8 mouse cellular contexts compared by ENCODE assay signal in genomic region chr1:97833466-97834353, GRCm38 (mm10).
DNase-seq lines count a peak whose midpoint lies in the region; ATAC-seq lines count a peak whose summit lies in the region.

No protein-coding gene starts in this region.

- ATAC-seq in neural tube, embryonic 13.5 days (ENCODE audit: low read depth), result 0 out of 2 replicates have a peak, but pooled peaks have one; percentile 56

- 0 out of 2 replicates have a peak overlapping the region, but pooled peaks have one; percentile 15 for H3K27ac ChIP-seq in neural tube, embryonic 13.5 days (replicated peaks)

- H3K9ac ChIP-seq in neural tube, embryonic 13.5 days, result no peak overlapping the region

- intact Hi-C loops in heart, postnatal 36 days (cut with DNase I), result no loop called here

- H3K9me3 ChIP-seq in neural tube, embryonic 13.5 days, result no peaks in the 10 kb centered on the region

- no peak overlapping the region for H3K4me2 ChIP-seq in neural tube, embryonic 13.5 days

- 65% methylated on average over 5 of the region's 5 CpGs for WGBS in neural tube, embryonic 13.5 days

- peaks cover 14% of the 10 kb centered on the region for H3K36me3 ChIP-seq in neural tube, embryonic 13.5 days

- H3K4me1 ChIP-seq in neural tube, embryonic 13.5 days (replicated peaks), result peaks cover 7% of the 10 kb centered on the region; the same call in 1 of the 2 replicates

- H3K27me3 ChIP-seq in neural tube, embryonic 13.5 days, result no peaks in the 10 kb centered on the region

- H3K4me3 ChIP-seq in neural tube, embryonic 13.5 days, result no peak overlapping the region

- peak; percentile 6 to 7 for DNase-seq in cerebellum, adult 18-20 months
- no peak for DNase-seq in cerebellum, adult 11 months
- DNase-seq in neural tube, embryonic 10.5 days (ENCODE audit: extremely low spot score, low spot score), result no peak
- DNase-seq in heart, postnatal 36 days, result peak; percentile 47 to 62
- peak; percentile 43 for DNase-seq in lung, postnatal 25 days (ENCODE audit: low spot score)
- DNase-seq in adipocyte (ENCODE audit: low spot score), result no peak
- no peak for DNase-seq in spleen, postnatal 14 days (ENCODE audit: low spot score in 2 of 2)

Comparison
In these comparisons a context has a peak if more than half of its experiments do, and no peak if none do; other contexts are left out.
1. DNase-seq: peak in cerebellum, adult 18-20 months (2 of 2), heart, postnatal 36 days (2 of 2) and lung, postnatal 25 days (single experiment); none in cerebellum, adult 11 months (single experiment), neural tube, embryonic 10.5 days (single experiment), adipocyte (single experiment) and spleen, postnatal 14 days (0 of 2).